Mouse (Mus musculus) bone marrow macrophage, adult 2 months (primary cell): ENCODE results near the gene Rabep1.

Experiments used
- CTCF ChIP-seq: IDR thresholded peaks from 2 replicates; pipeline ENCODE4 v1.5.1; 2012; ENCODE audit warnings: low read depth, mild to moderate bottlenecking, low read length, moderate library complexity
- POLR2A ChIP-seq: IDR thresholded peaks from 2 replicates; pipeline ENCODE4 v1.6.1; 2012; ENCODE audit warnings: mild to moderate bottlenecking, low read depth, low read length, borderline replicate concordance

DNA sequence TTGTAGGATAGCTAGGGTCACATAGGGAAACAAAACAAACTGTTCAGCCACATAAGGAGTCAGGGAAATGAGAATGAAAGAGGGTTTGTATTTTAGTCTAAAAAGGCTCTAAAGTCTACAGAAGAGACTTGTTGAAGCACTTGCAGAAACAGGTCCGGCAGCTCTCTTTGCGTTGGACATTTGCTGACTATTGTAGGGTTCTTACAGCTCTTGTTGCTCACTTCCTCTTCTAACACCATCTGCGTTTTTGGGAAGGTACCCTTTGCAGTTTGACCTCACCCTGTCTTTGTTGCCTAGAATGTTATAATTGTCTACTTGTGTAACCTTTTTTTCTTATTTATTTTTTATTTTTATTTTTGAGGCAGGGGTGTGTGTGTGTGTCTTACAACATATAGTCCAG lies 53.1 kb downstream of the Rabep1 start:
- TF ChIP-seq POLR2A (no peak), CTCF (no peak)
